Mouse (Mus musculus) liver, embryonic 16.5 days (tissue): ENCODE measurements around the gene Gm43638. TPM values are rescaled to one million over a fixed set of nuclear protein-coding genes. Genes with fewer than 3 reads are reported as not detected.

Experiments
- polyA plus RNA-seq: library from polyadenylated mRNA; unstranded; fragments of >200 nt; fragmentation: Nextera tagmentation; extraction: Ambion mirVana; gene quantifications from 2 replicates; pipeline ENCODE4 v1.2.1, GENCODE M21; 2015

Gm43638 gene
- polyA plus RNA-seq, 1 experiment from 2014 or later = not detected

Other genes with a start within 250 kb of the Gm43638 start
- not detected in 2 replicates for gene Ugt2b37, start 232.0 kb downstream of the Gm43638 start, polyA plus RNA-seq
- gene Ugt2a3, start 149.6 kb downstream of the Gm43638 start, polyA plus RNA-seq = 0.07 and 0.09 TPM in 2 replicates
- gene Ugt2b38, start 62.6 kb downstream of the Gm43638 start, polyA plus RNA-seq = not detected in 2 replicates
- not detected in 2 replicates for gene Ugt2a2, start 4.5 kb downstream of the Gm43638 start, polyA plus RNA-seq
- gene Ugt2a1, start 4.1 kb upstream of the Gm43638 start, polyA plus RNA-seq = not detected in 2 replicates
- gene Sult1b1, start 51.4 kb upstream of the Gm43638 start, polyA plus RNA-seq = 1.6 and 1.7 TPM in 2 replicates
- gene Sult1d1, start 82.2 kb upstream of the Gm43638 start, polyA plus RNA-seq = 6.0 and 6.4 TPM in 2 replicates
- gene Sult1e1, start 104.8 kb upstream of the Gm43638 start, polyA plus RNA-seq = not detected in 2 replicates
- gene Csn1s1, start 179.4 kb upstream of the Gm43638 start, polyA plus RNA-seq = not detected in 2 replicates
- not detected in 2 replicates for gene Csn2, start 212.8 kb upstream of the Gm43638 start, polyA plus RNA-seq